Mouse (Mus musculus) lung, adult 2 months (tissue): ENCODE results near the gene Pgap2.

Experiments used
- CTCF ChIP-seq: fragments of 200-500 bp; IDR thresholded peaks from 2 replicates; pipeline ENCODE4 v1.5.1; 2011; ENCODE audit warnings: mild to moderate bottlenecking, low read length, control low read depth; ENCODE audit not compliant: insufficient read depth
- POLR2A ChIP-seq: fragments of 200-500 bp; IDR thresholded peaks from 2 replicates; pipeline ENCODE4 v1.6.1; 2011; ENCODE audit warnings: low read depth, mild to moderate bottlenecking, control low read depth, low read length, borderline replicate concordance; ENCODE audit errors: extremely low read depth

DNA sequence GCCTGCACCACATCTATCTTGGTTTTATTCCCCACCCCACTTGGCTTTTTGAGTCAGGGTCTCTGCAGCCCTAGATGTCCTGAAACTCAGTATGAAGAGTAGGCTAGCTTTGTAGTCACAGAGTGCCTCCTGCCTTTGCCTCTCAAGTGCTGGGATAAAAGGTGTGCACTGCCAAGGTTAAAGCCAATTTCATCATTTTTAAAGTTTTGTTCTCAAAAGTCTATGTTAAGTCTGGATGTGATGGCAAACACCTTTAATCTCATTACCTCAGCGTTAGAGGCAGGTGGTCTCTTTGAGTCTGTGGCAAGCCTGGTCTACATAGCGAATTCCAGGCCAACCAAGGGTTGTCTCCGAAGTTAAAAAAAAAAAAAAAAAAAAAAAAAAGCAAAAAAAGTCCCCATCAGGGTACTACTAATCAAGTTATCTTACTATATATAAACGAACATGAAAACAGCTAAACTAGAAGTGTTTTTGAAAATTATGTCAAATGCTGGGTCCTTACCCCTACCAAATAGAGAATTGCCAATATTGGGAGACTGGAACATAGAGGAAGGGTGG lies 1.1 kb upstream of the Pgap2 start:
- TF ChIP-seq CTCF (no peak), POLR2A (no peak)
